Mouse (Mus musculus): ENCODE data around the gene Gm10234.

Gene Gm10234

DNA sequence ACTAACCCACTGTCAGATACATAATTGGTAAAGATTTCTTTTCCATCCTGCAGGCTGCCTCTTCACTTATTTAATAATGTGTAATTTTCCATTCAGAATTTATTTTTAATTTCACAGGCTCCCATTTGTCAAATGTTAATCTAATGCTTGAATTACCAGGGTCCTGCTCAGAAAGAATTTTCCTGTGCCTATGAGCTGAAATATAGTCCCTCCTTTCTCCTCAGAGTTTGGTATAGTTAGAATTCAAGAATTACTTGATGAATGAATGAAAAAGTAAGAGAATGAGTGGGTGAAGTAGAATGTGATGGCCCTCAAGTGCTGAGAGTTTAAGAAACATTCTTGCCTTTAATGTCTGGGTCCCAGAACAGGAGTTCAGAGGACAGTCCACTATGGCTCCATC lies at the start of gene Gm10234:
Gene Gm10234 (plus strand): TSS at position 301 of the 400 bp plus-strand sequence.
- DNase-seq: no peak

DNA sequence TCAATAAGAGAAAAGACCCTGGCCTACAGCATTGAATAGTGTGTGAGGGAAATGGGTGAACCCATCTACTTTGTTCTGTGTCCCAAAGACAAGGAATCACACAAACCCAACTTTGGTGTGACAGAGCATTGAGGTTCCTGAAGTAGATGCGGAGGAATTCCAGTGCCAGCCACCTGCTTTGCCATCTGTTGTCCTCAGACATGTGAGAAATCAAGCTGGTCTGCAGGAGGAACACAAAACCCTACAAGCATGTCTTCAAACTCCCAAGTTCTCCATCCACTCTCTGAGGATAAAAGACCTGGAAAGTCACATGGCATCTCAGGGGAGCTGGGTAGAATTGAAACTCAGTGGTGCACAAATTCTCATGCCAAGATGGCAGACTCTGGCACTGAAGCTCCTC lies 44.3 kb upstream of the Gm10234 start:
- DNase-seq: no peak

DNA sequence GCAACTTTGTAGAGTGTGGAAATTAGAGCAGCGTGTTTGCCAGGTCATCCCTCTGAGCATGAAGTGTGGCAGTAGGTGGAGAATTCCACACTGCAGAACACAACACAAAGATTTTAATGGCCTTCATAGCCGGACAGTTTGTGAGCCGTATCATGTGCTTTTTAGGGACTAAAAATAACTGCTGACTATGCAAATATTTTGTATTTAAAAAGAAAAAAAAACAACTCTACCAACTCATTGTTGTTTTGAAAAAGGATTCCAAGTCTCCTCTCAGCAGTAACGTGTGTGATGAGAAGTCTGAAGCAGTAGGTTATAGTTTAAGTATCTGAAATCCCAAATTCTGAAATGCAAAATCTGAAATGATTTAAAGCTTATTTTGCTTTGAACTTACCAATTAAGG lies 25.9 kb upstream of the Gm10234 start:
- no peak for DNase-seq

DNA sequence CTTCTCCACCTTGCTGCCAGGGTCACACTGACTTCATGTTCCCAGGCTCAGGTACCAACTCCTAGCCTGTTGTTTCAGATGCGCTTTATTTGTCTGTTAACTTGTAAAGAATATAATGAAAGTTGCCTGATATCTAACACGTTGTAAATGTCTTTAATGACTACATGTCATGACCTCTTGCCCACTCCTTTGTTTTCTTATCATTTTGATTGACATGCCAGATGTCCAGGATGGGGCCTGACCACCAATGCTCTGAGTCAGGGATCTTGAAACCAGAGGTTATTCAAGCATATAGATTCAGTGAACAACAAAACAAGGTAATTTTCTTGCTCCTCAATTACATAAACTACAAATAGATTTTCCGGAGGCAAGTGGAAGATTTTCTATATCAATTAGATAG lies 23.5 kb upstream of the Gm10234 start:
- DNase-seq: no peak

DNA sequence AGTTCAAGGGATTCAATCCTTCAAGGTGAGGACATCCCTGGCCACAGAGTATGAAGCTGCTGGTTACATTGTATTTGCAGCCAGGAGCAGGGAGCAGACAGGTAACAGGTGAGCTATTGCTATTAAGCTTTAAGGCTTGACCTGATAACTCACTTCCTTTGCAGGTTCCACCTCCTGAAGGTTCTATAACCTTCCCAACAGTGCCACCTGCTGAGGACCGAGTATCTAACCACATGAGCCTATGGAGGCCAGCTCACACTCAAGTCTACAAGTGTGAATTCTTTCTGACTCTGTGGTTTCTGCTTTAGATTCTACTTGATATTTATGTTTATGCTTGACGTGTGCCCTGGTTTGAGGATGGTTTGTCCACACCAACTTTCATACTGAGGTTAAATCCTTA lies 21.3 kb upstream of the Gm10234 start:
- DNase-seq: no peak

DNA sequence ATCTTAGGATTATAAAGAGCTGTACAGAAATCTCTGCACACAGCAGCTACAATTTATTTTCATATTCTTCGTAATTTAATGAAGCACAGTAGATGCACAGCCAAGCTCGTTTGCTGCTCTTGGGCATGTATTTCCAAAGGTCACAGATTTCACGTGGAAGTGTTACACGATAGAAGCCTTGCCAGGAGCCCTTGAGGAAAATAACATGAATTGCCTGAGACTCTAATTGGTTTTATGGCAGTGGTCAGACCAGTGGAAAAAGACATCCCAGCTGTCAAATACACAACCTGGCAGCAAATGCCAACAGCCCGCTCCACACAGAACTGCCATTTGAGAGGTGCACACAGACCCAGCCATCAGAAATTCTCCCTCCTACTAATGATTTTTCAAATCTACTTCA lies 9.3 kb downstream of the Gm10234 start:
- DNase-seq: no peak

DNA sequence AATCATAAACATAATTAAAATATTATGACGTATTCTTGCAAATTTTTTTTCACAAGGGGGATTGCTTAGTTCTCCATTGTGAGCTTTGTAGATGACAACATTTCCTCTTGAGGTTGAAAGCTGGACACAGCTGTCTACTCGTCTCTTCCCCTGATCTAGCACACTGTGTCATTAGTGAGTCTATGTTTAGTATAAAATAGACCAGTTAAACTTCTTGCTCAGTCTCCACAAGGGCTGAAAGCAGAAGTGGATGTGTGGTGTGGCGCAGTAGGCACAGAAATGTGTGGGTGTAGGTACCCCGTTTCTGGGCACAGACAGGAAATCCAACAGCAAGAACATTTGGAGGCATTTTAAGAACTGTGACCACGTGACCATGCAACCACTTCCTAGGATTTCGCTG lies 12.9 kb downstream of the Gm10234 start:
- DNase-seq: no peak

DNA sequence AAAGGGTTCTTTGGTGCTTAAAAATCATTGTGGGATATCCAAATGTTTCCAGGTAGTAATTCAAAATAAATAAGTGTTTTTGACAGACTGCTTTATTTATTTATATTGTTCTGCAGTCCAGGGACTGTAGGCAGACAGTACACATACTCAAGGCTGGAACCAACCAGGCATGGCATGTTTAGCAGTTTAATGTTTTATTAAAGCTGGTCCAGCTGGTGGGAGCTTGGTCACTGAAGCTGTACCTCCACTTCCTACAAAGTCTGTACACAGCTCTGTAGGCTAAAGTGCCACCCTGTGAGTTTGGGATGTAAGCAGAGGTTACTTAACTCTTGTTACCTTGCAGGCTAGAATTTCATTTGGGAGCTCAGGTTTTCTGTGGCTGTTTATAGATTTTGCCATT lies 27.5 kb downstream of the Gm10234 start:
- DNase-seq: no peak

DNA sequence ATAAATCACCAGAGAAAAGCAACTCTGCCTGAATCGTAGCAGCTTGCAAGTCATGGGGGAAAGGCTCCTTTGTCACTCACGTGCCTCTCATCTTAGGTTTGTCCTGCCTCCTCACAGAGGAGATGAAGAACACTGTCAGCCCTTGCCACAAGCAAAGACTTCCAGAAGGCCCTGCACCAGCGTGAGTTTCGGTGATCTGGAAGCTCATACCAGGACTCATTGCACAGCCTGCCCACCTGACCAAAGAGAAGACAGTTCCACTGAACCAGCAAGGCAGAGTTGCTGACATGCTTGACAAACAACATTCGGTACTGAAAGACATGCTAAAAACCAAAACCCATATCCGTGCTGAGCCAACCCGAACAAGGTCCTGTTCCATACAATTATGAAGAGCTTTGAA lies 31.1 kb downstream of the Gm10234 start:
- DNase-seq: no peak

DNA sequence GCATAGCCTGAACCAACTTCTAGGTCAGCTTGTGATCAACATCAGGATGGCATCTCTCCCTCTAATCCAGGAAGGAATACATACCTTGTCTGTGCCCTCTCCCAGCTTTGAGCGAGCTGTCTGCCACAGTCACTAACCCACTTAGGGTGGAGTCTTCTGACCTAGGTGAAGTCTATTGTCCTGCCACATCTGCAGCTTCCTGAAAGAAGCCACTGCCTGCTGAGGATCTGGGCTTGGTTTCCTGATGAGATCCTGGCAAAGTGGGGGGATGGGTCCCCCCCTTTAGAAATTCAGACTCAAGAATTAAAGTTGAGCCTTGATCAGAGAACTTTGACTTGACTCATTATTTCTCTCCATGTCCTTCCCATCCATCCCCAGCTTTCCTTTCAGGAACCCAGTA lies 32.0 kb downstream of the Gm10234 start:
- DNase-seq: no peak

DNA sequence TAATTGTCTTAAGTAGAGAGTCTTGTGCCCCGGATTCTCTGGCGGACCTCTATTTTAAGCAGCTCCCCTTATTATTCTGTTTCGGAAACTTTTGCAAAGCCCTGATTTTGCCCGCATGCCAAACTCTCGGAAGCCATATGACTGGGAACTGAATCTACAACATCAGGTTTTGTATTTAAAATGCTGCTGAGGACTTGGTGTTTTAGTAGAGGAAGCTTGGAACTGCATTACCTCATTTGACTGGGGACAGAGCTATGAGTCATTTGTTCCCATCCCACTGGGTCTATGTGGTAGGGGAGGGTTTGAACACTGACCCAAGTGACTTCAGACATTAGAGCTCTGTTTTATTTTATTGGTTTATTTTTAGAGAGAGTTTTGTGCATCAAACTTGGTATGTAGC lies 38.2 kb downstream of the Gm10234 start:
- no peak for DNase-seq

DNA sequence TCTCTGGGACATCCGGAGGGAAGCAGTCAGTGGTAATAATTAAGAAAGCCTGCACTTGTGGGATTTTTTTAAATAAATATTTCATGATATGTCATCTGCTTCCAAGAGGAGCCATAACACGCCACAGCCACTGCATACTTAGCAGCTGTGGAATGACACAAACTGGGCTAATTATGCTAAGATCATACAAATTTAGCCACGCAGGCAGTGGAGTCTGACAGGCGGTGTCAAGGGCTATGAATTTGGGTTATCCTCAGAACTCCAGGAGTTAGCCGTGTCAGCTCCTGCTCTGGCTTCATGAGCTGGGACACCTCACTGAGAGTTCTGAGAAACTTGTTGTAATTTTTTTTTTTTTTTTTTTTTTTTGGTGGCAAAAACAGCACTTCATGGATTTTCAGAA lies 40.8 kb downstream of the Gm10234 start:
- no peak for DNase-seq

DNA sequence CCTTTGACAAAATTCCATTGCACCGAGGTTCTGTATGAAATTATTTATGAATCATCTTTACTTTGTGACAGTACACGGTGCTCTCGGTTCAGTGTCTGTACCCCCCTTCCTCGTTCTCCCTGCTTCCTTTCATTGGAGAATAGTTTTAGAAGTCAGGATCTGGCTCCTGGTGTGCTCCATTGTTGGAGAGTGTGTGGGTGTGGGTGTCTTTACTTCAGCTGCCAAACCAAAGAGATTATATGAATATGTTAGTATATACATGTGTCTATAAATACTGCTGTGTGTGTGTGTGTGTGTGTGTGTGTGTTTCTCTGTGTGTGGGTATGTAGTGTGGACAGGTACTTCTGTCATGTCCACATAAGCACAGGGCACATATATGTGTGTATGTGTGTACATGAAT lies 49.9 kb downstream of the Gm10234 start:
- DNase-seq: no peak
